Mouse (Mus musculus) midbrain, postnatal 0 days (tissue): ENCODE measurements around the gene P3h3. TPM values are rescaled to one million over a fixed set of nuclear protein-coding genes. Genes with fewer than 3 reads are reported as not detected.

ENCODE experiments used
- ATAC-seq: fragments of 200-750 bp; cut with Nextera tagmentation; 2 replicates; pipeline ENCODE4 v1.8.0; 2017; ENCODE audit warnings: moderate number of reproducible peaks, mild to moderate bottlenecking, moderate TSS enrichment, moderate library complexity; ENCODE audit not compliant: low FRiP score
- DNase-seq: peaks from one replicate; pipeline ENCODE4 v3.0.0-alpha.2; 2015; ENCODE audit warnings: low spot score
- H3K27ac ChIP-seq: fragments of 300-500 bp; sonication (generic); 2 replicates; pipeline ENCODE4 v1.5.1; 2014; ENCODE audit warnings: low read depth, mild to moderate bottlenecking, low read length, mixed read lengths
- H3K27me3 ChIP-seq: fragments of 300-500 bp; sonication (generic); 2 replicates; pipeline ENCODE4 v1.6.1; 2014; ENCODE audit warnings: low read length, control low read depth, mixed read lengths; ENCODE audit not compliant: insufficient read depth
- H3K36me3 ChIP-seq: fragments of 300-500 bp; sonication (generic); 2 replicates; pipeline ENCODE4 v1.6.1; 2014; ENCODE audit warnings: low read length, control low read depth, mixed read lengths; ENCODE audit not compliant: insufficient read depth
- H3K4me1 ChIP-seq: fragments of 300-500 bp; sonication (generic); 2 replicates; pipeline ENCODE4 v1.6.1; 2014; ENCODE audit warnings: mild to moderate bottlenecking, control low read depth, antibody characterized with exemption, low read length, mixed read lengths; ENCODE audit not compliant: insufficient read depth
- H3K4me2 ChIP-seq: fragments of 300-500 bp; sonication (generic); 2 replicates; pipeline ENCODE4 v1.6.1; 2014; ENCODE audit warnings: low read depth, mild to moderate bottlenecking, low read length, mixed read lengths; ENCODE audit not compliant: poor library complexity, severe bottlenecking
- H3K4me3 ChIP-seq: fragments of 300-500 bp; sonication (generic); 2 replicates; pipeline ENCODE4 v1.5.1; 2014; ENCODE audit warnings: low read depth, mild to moderate bottlenecking, low read length, moderate library complexity
- H3K9ac ChIP-seq: fragments of 300-500 bp; sonication (generic); replicated peaks from 2 replicates; pipeline ENCODE4 v1.6.1; 2014; ENCODE audit warnings: mild to moderate bottlenecking, low read length, moderate library complexity, mixed read lengths; ENCODE audit not compliant: poor library complexity, severe bottlenecking
- H3K9me3 ChIP-seq: fragments of 300-500 bp; sonication (generic); 2 replicates; pipeline ENCODE4 v1.6.1; 2016; ENCODE audit warnings: low read length, control low read depth
- CTCF ChIP-seq: IDR thresholded peaks from 2 replicates; pipeline ENCODE4 v1.5.1; 2016; ENCODE audit warnings: antibody characterized with exemption, mild to moderate bottlenecking
- WGBS: fragments of 180-500 bp; shearing (Covaris S2); extraction: QIAGEN DNeasy Blood & Tissue Kit; methylation state at CpG from one replicate; pipeline ENCODE4 v1.1.7; 2014; 5-methylcytosine and 5-hydroxymethylcytosine counted together
- polyA plus RNA-seq: library from polyadenylated mRNA; unstranded; fragments of >200 nt; fragmentation: Nextera tagmentation; extraction: Ambion mirVana; gene quantifications from 2 replicates; pipeline ENCODE4 v1.2.1, GENCODE M21; 2015
- total RNA-seq: library from RNA; depleted of rRNA; stranded (reverse); fragments of >200 nt; gene quantifications from 2 replicates; pipeline ENCODE4 v1.2.3, GENCODE M21; 2014

The P3h3 gene
- total and polyA plus RNA-seq, 2 experiments from 2014 or later = 11.2 to 74.4 TPM

DNA sequence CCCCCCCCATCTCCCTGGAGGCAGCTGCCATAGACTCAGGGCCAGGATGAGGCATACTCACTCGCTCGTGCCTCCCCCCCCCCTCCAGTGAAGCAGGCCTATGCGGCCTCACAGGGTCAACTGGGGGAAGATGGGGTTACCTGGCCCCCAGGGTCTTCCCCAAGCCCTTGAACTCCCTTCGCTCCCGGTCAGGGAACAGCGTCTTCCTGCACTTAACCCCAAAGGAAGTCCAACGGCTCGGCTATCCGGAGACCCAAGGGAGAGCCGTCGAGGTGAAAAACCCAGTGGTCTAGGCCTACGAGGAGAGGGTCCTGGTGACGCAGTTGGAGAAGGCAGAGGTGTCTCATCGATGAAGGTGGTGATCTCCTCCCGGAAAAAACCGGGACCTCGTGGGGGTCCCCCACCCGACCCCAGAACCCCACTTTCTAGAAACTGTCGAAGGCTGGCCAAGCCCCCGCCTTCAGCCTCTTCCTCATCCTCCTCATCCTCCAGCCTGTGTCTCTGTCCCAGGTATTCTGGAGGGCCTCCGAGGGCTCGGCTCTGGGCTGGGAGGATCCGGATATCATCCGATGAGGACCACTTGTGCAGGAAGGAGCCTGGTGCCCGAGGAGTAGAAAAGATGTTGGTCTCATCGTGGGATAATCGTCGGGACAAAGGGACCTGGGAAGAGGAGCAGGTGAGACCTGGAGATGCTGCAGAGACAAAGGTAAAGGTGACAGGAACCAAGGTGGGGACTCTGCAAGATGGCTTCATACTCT, 1.2 kb upstream of the P3h3 start:
- peaks cover 24% of the 10 kb centered on the region for H3K4me1 ChIP-seq
- no peak overlapping the region for H3K4me2 ChIP-seq
- no peak overlapping the region for H3K9ac ChIP-seq
- DNase-seq (no peak), ATAC-seq (no peak)
- H3K27ac ChIP-seq = peak overlapping the region; percentile 99; the same call in 1 of the 2 replicates
- H3K27me3 ChIP-seq = no peaks in the 10 kb centered on the region
- peaks cover 11% of the 10 kb centered on the region; the same call in 1 of the 2 replicates for H3K36me3 ChIP-seq
- no peak overlapping the region for H3K4me3 ChIP-seq
- TF ChIP-seq CTCF = no peak
- H3K9me3 ChIP-seq = no peaks in the 10 kb centered on the region
- 77% methylated on average over 27 of the region's 28 CpGs for WGBS

DNA sequence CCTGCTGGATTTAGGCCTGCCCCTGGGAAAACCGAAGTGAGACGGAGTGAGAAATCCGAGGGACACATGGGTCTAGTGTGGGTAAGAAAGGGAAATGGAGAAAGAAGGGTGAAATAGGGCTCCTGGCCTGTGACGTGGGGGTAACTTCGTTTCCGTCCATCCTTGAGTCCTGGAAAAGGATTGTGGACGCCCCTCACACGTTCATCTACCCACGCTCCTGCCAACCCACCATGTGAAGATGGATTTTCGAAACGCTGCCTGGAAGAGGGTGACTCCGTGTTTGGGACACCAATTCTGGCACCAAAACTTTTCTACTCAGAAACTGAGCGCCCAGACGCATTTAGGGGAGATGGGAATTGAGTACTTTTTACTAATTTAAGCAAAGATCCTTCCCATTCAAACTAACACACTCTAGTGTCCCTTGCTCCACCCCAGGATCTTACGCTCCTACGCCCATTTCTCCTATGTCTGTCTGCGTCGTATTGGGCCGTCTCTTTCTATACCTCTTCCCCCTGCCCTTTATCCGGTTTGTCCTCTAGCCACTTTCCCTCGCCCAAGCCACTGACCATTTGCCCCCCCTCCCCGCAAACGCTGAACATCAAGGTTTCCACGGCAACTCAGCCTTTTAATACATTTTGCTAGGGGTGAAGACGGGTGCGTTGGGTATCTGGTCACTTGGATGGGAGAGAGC, 433 bp upstream of the P3h3 start:
- H3K27me3 ChIP-seq = no peaks in the 10 kb centered on the region
- 16% methylated on average over 26 of the region's 26 CpGs for WGBS
- peak overlapping the region; percentile 86 for H3K4me2 ChIP-seq
- ATAC-seq = no peak
- H3K9me3 ChIP-seq = no peaks in the 10 kb centered on the region
- peak overlapping the region; percentile 95 for H3K9ac ChIP-seq
- TF ChIP-seq CTCF = no peak
- peaks cover 24% of the 10 kb centered on the region for H3K4me1 ChIP-seq
- H3K27ac ChIP-seq = peak overlapping the region; percentile 99
- DNase-seq = no peak
- H3K36me3 ChIP-seq = peaks cover 16% of the 10 kb centered on the region
- peak overlapping the region; percentile 67 for H3K4me3 ChIP-seq

DNA sequence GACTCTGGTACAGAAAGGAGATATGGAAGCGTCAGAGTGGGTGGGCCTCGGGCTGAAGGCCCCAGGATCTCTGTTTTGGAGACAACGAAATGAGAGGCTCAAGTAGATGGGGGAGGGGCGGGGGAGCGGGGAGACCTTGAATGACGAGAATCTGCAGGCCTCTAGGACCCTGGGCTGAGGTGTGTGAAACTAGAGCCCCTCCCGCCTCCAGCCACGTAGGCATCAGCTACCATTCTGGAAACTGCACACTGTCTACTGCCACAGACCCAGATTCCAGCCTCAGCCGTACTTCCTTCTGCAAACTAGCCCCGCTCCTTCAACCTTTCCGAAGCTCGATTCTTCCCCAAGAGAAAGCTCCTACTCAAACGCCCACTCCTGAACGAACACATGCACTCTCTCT, 1.2 kb downstream of the P3h3 start:
- peak; percentile 84 for ATAC-seq
- Histone ChIP-seq H3K36me3 (peaks cover 20% of the 10 kb centered on the region), H3K4me3 (peak overlapping the region; percentile 67), H3K9ac (peak overlapping the region; percentile 95), H3K9me3 (no peaks in the 10 kb centered on the region), H3K4me1 (peaks cover 14% of the 10 kb centered on the region), H3K27me3 (no peaks in the 10 kb centered on the region), H3K4me2 (peak overlapping the region; percentile 86), H3K27ac (peak overlapping the region; percentile 99)
- 5% methylated on average over 14 of the region's 14 CpGs for WGBS
- peak; percentile 90 for DNase-seq
- no peak for TF ChIP-seq CTCF

DNA sequence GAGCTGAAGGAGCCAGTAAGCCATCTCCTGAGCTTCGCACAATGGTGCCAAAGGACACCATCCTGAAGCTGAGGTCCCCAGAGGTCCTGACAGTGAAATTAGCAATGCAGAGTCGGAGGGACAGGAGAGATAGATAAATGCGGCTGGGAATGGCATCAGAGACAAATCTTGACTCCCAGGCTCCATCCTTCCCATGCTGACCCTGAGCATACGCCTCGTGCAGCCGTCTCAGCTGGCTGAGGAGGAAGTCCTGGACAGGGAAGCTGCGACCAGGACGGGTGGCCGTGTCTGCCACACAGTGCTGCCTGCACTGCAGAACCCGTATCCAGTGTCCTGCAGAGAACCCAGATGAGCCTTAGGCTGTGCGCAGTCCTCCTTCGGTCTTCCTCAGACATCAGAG, 2.9 kb downstream of the P3h3 start:
- 71% methylated on average over 12 of the region's 12 CpGs for WGBS
- H3K9me3 ChIP-seq = no peaks in the 10 kb centered on the region
- no peak for TF ChIP-seq CTCF
- H3K4me3 ChIP-seq = no peak overlapping the region
- no peak overlapping the region for H3K27ac ChIP-seq
- no peaks in the 10 kb centered on the region for H3K27me3 ChIP-seq
- no peak for DNase-seq
- peaks cover 5% of the 10 kb centered on the region; the same call in 1 of the 2 replicates for H3K4me1 ChIP-seq
- no peak overlapping the region for H3K9ac ChIP-seq
- peaks cover 18% of the 10 kb centered on the region for H3K36me3 ChIP-seq
- no peak for ATAC-seq
- H3K4me2 ChIP-seq = no peak overlapping the region

DNA sequence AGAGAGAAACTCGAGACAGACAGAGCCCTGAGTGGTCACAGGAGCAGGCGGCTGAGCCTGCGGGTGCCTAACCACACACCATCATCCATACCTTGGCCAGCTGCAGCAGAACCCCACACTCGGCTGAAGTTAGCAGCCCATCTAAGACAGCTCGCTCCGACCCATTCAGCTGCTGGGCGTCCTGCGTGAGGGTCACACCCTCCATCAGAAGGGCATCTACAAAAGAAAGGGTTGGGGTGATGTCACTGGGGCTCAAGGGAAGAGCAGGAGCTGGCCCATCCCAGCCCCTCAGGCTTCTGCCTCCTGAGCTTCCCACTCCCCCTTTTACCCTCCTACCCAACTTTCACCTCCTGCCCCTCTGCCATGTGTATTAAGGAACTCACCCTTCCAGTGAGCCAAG, 7.0 kb downstream of the P3h3 start:
- H3K36me3 ChIP-seq = peaks cover 24% of the 10 kb centered on the region
- TF ChIP-seq CTCF = no peak
- H3K27me3 ChIP-seq = no peaks in the 10 kb centered on the region
- H3K4me2 ChIP-seq = no peak overlapping the region
- no peak overlapping the region for H3K27ac ChIP-seq
- no peaks in the 10 kb centered on the region for H3K9me3 ChIP-seq
- H3K4me3 ChIP-seq = no peak overlapping the region
- DNase-seq = no peak
- WGBS = 59% methylated on average over 8 of the region's 8 CpGs
- peak overlapping the region; percentile 13; the same call in 1 of the 2 replicates for H3K9ac ChIP-seq
- H3K4me1 ChIP-seq = no peaks in the 10 kb centered on the region
- no peak for ATAC-seq

DNA sequence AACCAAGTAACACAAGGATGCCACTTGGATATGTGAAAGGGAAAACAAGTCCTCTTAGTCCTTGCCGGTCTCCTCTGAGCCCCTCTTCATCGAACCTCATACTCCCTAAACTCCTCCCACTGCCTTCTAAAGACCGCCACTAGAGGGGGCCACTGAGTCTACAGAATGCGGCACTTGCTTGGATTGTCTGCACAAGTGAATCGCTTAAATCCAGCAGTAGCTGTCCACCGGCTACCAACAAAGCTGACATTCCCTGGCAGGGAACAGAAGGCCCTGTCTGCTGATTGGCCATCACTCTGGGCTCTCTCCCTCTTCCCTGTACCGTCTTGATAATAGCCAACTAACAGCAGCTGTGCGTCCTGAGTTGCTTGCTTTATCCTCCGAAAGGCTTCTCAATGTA, 10.2 kb downstream of the P3h3 start:
- Histone ChIP-seq H3K4me1 (no peaks in the 10 kb centered on the region), H3K4me3 (no peak overlapping the region), H3K27ac (peak overlapping the region; percentile 52; the same call in 1 of the 2 replicates), H3K9ac (peak overlapping the region; percentile 33; the same call in 1 of the 2 replicates), H3K27me3 (no peaks in the 10 kb centered on the region), H3K9me3 (no peaks in the 10 kb centered on the region), H3K4me2 (no peak overlapping the region; the same call in 1 of the 2 replicates), H3K36me3 (peaks cover 22% of the 10 kb centered on the region; the same call in 1 of the 2 replicates)
- DNase-seq (peak; percentile 95), ATAC-seq (peak; percentile 82)
- 2% methylated on average over 9 of the region's 9 CpGs for WGBS
- peak; percentile 100 for TF ChIP-seq CTCF
